Mouse (Mus musculus) midbrain, embryonic 15.5 days (tissue): ENCODE results near the gene Chst11. TPM values are rescaled to one million over a fixed set of nuclear protein-coding genes. Genes with fewer than 3 reads are reported as not detected.
"Not testable (repeated sequence)": the region's sequence is repeated elsewhere in the genome, so short reads cannot be mapped to it uniquely, and the experiment has no call there.

Experiments
- ATAC-seq: fragments of 200-750 bp; cut with Nextera tagmentation; replicated peaks from 2 replicates; pipeline ENCODE4 v1.8.0; 2017; ENCODE audit warnings: moderate TSS enrichment
- H3K27ac ChIP-seq: fragments of 300-500 bp; sonication (generic); 2 replicates; pipeline ENCODE4 v1.5.1; 2015; ENCODE audit warnings: mild to moderate bottlenecking, inconsistent platforms
- H3K27me3 ChIP-seq: fragments of 300-500 bp; sonication (generic); replicated peaks from 2 replicates; pipeline ENCODE4 v1.6.1; 2015; ENCODE audit warnings: inconsistent platforms
- H3K36me3 ChIP-seq: fragments of 300-500 bp; sonication (generic); replicated peaks from 2 replicates; pipeline ENCODE4 v1.6.1; 2015; ENCODE audit warnings: inconsistent platforms
- H3K4me1 ChIP-seq: fragments of 300-500 bp; sonication (generic); 2 replicates; pipeline ENCODE4 v1.6.1; 2015; ENCODE audit warnings: inconsistent platforms
- H3K4me2 ChIP-seq: fragments of 300-500 bp; sonication (generic); 2 replicates; pipeline ENCODE4 v1.6.1; 2015; ENCODE audit warnings: inconsistent platforms, mild to moderate bottlenecking, moderate library complexity
- H3K4me3 ChIP-seq: fragments of 300-500 bp; sonication (generic); 2 replicates; pipeline ENCODE4 v1.5.1; 2015; ENCODE audit warnings: mild to moderate bottlenecking, inconsistent platforms
- H3K9ac ChIP-seq: fragments of 300-500 bp; sonication (generic); 2 replicates; pipeline ENCODE4 v1.6.1; 2015; ENCODE audit warnings: mild to moderate bottlenecking, inconsistent platforms
- H3K9me3 ChIP-seq: fragments of 300-500 bp; sonication (generic); 2 replicates; pipeline ENCODE4 v1.6.1; 2016; ENCODE audit warnings: inconsistent platforms
- WGBS: fragments of 180-500 bp; shearing (Covaris S2); methylation state at CpG from one replicate; pipeline ENCODE4 v1.1.7; 2015; ENCODE audit warnings: mixed read lengths; 5-methylcytosine and 5-hydroxymethylcytosine counted together
- polyA plus RNA-seq: library from polyadenylated mRNA; unstranded; fragments of >200 nt; fragmentation: Nextera tagmentation; extraction: Ambion mirVana; gene quantifications from 2 replicates; pipeline ENCODE4 v1.2.1, GENCODE M21; 2015

The Chst11 gene
- polyA plus RNA-seq, 1 experiment from 2014 or later: 4.1 TPM

DNA sequence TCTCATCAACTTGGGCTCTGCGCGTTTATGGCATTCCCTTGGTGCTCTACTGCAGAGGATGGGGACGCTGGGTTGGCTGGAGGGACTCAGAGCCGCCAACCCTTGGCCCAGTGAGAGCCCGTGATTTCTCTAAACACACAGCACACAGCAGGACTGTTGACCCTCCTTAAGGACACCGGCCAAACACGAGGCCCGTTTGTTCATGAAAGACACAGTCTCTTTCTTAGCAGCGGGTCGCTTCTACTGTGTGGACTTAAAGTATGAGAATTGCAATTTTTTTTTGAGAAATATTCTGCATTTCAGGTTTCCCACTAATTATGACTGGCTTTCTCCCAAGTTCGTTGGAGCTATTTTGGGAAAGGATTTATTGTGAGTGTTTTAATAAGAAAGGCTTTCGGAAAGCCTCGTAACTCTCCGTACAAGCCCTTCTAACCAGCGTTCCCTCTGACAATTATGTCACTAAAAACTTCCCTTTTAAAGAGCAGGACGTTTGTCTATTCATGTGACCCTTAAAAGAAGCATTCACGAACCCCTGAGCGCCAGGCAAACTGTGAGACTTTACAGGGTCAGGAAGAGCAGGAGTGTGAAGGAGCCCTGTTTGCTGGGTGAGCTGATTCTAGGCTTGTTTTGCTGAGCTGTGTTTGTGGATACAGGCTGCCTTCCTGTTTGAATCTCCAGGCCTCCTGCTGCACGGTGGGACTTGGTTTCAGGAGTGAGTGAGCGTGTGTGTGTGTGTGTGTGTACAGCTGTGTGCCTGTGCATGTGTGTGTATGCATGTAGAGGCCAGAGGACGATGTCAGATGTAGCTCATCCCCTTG, 122.8 kb downstream of the Chst11 start:
- Histone ChIP-seq H3K27me3 (no peaks in the 10 kb centered on the region), H3K36me3 (no peaks in the 10 kb centered on the region), H3K4me3 (no peak overlapping the region), H3K9me3 (no peaks in the 10 kb centered on the region), H3K4me1 (peaks cover 51% of the 10 kb centered on the region), H3K9ac (no peak overlapping the region), H3K27ac (peak overlapping the region; percentile 7; the same call in 1 of the 2 replicates), H3K4me2 (no peak overlapping the region)
- ATAC-seq: no peak
- 44% methylated on average over 21 of the region's 21 CpGs for WGBS

DNA sequence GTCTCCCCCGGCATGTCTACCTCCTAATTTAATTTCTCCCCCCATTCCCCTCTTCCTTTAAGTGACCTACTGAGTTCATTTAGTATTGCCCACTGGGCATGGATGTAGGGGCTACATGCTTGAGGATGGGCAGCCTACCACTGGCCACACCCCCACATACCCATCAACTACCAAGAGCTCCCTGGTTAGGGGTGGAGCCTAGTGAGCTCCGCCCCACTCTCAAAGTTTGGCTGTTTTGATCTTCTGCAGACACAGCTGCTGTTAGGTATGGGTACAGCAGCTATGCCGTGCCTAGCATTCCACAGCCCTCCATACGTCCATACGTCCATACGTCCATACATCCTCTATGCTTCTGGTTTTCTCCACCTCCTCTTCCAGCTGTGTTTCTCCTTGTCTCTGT, 123.6 kb downstream of the Chst11 start:
- H3K4me1 ChIP-seq: peaks cover 45% of the 10 kb centered on the region
- H3K36me3 ChIP-seq: no peaks in the 10 kb centered on the region
- no peak overlapping the region for H3K4me2 ChIP-seq
- no peak for ATAC-seq
- 94% methylated on average over 6 of the region's 6 CpGs for WGBS
- no peak overlapping the region for H3K9ac ChIP-seq
- no peaks in the 10 kb centered on the region for H3K9me3 ChIP-seq
- no peak overlapping the region for H3K4me3 ChIP-seq
- 0 out of 2 replicates have a peak overlapping the region, but pooled peaks have one; percentile 7 for H3K27ac ChIP-seq
- no peaks in the 10 kb centered on the region for H3K27me3 ChIP-seq

- H3K4me3 ChIP-seq: no peak overlapping the region
- no peaks in the 10 kb centered on the region for H3K9me3 ChIP-seq
- WGBS: 82% methylated on average over 6 of the region's 6 CpGs
- H3K9ac ChIP-seq: no peak overlapping the region
- ATAC-seq: no peak
- H3K36me3 ChIP-seq: no peaks in the 10 kb centered on the region
- H3K27me3 ChIP-seq: no peaks in the 10 kb centered on the region
- H3K27ac ChIP-seq: no peak overlapping the region
- H3K4me1 ChIP-seq: peaks cover 26% of the 10 kb centered on the region
- H3K4me2 ChIP-seq: no peak overlapping the region
Observed at GRCm38 (mm10) chr10:83111046-83111445, 125.7 kb downstream of the Chst11 start.

GRCm38 (mm10) chr10:83112345-83112744, 127.0 kb downstream of the Chst11 start:
- 58% methylated on average over 4 of the region's 4 CpGs for WGBS
- ATAC-seq: no peak
- no peak overlapping the region for H3K27ac ChIP-seq

DNA sequence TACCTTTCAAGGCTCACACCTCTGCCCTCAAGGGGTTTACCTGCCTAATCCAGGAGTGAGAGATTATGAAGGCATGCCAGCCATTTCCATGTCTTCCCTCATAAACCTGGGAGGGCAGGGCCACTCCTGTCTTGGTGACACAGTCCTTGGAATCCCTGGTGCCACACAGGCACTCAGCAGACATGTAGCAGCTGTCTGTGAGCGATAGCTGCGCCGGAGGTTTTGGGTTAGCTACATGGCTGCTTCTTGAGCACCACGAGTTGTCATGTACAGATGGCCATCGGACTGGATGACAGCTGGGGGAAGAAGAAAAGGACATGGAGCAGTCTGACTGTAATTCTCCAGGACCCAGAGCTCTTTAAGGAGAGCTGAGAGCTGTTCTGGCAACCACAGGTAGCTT, 129.3 kb downstream of the Chst11 start:
- ATAC-seq: no peak
- peaks cover 35% of the 10 kb centered on the region for H3K4me1 ChIP-seq
- no peaks in the 10 kb centered on the region for H3K27me3 ChIP-seq
- no peaks in the 10 kb centered on the region for H3K9me3 ChIP-seq
- no peak overlapping the region for H3K4me2 ChIP-seq
- H3K4me3 ChIP-seq: no peak overlapping the region
- no peak overlapping the region for H3K9ac ChIP-seq
- WGBS: 92% methylated on average over 5 of the region's 5 CpGs
- no peaks in the 10 kb centered on the region for H3K36me3 ChIP-seq
- no peak overlapping the region for H3K27ac ChIP-seq

More at GRCm38 (mm10) chr10:83112345-83112744, 127.0 kb downstream of the Chst11 start:
- no peak overlapping the region for H3K4me3 ChIP-seq
- H3K4me2 ChIP-seq: no peak overlapping the region
- H3K27me3 ChIP-seq: no peaks in the 10 kb centered on the region
- H3K9me3 ChIP-seq: no peaks in the 10 kb centered on the region
- peaks cover 26% of the 10 kb centered on the region for H3K4me1 ChIP-seq
- no peaks in the 10 kb centered on the region for H3K36me3 ChIP-seq
- H3K9ac ChIP-seq: no peak overlapping the region

- 16% methylated on average over 11 of the region's 11 CpGs for WGBS
- Histone ChIP-seq H3K36me3 (no peaks in the 10 kb centered on the region), H3K4me1 (peaks cover 37% of the 10 kb centered on the region), H3K9me3 (no peaks in the 10 kb centered on the region), H3K9ac (no peak overlapping the region), H3K4me3 (no peak overlapping the region), H3K4me2 (no peak overlapping the region), H3K27me3 (no peaks in the 10 kb centered on the region), H3K27ac (peak overlapping the region; percentile 54)
- peak; percentile 25; the same call in 1 of the 2 replicates for ATAC-seq
Observed at GRCm38 (mm10) chr10:83116889-83117288, 131.6 kb downstream of the Chst11 start.

DNA sequence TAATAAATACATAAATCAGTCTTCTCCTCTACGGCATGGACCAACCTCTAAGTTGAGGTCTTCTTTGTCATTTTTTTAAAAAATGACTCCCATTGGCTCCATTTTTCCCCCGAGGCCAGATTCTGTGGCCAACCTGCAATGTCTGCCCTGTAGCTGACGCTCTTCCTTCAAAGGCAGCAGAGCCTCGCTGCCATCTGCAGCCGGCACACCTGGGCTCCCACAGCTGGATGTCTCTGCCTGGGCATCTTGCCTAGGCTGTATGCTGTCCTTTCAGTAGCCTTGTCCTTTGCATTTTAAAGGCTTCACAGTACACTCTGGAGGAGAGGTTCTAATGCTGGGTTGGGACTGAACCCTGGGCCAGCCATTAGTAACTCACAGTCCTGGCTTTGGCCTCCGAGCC, 132.6 kb downstream of the Chst11 start:
- no peak for ATAC-seq
- no peaks in the 10 kb centered on the region for H3K9me3 ChIP-seq
- no peak overlapping the region for H3K9ac ChIP-seq
- 0 out of 2 replicates have a peak overlapping the region, but pooled peaks have one; percentile 26 for H3K27ac ChIP-seq
- WGBS: 74% methylated on average over 6 of the region's 6 CpGs
- peaks cover 37% of the 10 kb centered on the region for H3K4me1 ChIP-seq
- H3K36me3 ChIP-seq: no peaks in the 10 kb centered on the region
- no peak overlapping the region for H3K4me3 ChIP-seq
- H3K4me2 ChIP-seq: no peak overlapping the region
- H3K27me3 ChIP-seq: no peaks in the 10 kb centered on the region

DNA sequence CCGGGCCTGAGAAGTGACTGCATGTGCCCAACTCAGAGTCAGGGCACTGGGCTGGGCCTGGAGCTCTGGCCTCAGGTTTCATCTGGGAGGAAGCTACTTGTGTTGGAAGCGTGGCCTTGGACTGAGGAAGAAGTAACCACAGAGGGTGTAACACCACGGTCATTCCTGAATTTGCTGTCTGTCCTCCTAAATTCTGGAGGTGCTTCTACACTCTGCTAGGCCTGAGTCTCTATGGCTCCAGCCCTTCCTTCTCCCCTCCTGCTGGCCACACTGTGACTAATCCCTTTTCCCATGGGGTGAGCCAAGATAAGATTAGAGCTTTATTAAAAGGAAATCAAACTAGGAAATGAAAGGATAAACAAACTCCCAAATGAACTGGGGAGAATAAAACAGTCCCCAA, 133.3 kb downstream of the Chst11 start:
- Histone ChIP-seq H3K4me2 (no peak overlapping the region), H3K9me3 (no peaks in the 10 kb centered on the region)

DNA sequence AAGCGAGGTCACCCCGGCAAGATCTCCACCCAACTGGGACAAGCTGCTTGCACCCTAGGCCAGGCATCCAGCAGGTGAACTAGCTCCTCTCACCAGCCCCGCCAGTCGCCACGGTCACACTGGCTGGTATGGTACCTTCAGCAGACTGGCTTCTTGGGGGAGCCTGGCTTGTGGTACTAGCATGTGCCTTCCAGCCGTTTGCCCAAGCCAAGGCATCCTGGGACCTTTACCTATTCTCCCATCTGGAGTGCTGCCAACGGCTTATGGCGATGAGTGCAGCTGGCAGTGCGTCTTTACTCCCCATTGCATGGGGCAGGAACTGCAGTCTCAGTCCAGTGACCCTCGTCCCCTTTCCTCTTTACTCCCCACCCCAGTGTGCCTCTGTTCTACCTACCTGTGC, 133.7 kb downstream of the Chst11 start:
- H3K36me3 ChIP-seq: no peaks in the 10 kb centered on the region
- ATAC-seq: no peak; the same call in 1 of the 2 replicates
- H3K9me3 ChIP-seq: no peaks in the 10 kb centered on the region
- no peak overlapping the region for H3K4me2 ChIP-seq
- 49% methylated on average over 10 of the region's 10 CpGs for WGBS
- H3K9ac ChIP-seq: no peak overlapping the region
- H3K4me3 ChIP-seq: no peak overlapping the region
- H3K4me1 ChIP-seq: peaks cover 37% of the 10 kb centered on the region
- H3K27ac ChIP-seq: no peak overlapping the region
- no peaks in the 10 kb centered on the region for H3K27me3 ChIP-seq

More for the DNA sequence above, 133.3 kb downstream of the Chst11 start:
- peaks cover 37% of the 10 kb centered on the region for H3K4me1 ChIP-seq
- H3K4me3 ChIP-seq: no peak overlapping the region
- H3K9ac ChIP-seq: no peak overlapping the region
- H3K36me3 ChIP-seq: no peaks in the 10 kb centered on the region
- 54% methylated on average over 3 of the region's 3 CpGs for WGBS
- no peak overlapping the region for H3K27ac ChIP-seq
- no peak for ATAC-seq
- H3K27me3 ChIP-seq: no peaks in the 10 kb centered on the region

DNA sequence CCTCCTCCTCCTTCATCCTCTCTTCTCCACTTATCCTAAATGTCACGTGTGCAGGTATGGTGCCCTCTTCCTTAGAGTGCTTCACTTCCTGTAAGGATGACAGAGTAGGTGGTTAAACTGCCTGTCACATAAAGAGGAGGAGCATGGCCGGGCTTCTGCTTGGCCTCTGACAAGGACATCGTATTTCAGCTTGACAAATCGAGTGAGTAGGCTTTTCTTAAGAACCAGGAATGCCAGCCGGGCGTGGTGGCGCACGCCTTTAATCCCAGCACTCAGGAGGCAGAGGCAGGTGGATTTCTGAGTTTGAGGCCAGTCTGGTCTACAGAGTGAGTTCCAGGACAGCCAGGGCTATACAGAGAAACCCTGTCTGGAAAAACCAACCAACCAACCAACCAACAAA, 134.2 kb downstream of the Chst11 start:
- not testable (repeated sequence) for H3K27ac ChIP-seq, H3K36me3 ChIP-seq, H3K27me3 ChIP-seq, H3K4me2 ChIP-seq, H3K9me3 ChIP-seq, H3K9ac ChIP-seq, ATAC-seq, H3K4me3 ChIP-seq
- peaks cover 37% of the 10 kb centered on the region for H3K4me1 ChIP-seq
- 88% methylated on average over 8 of the region's 8 CpGs for WGBS

- Histone ChIP-seq H3K4me1 (peaks cover 37% of the 10 kb centered on the region), H3K4me3 (no peak overlapping the region), H3K27ac (no peak overlapping the region), H3K4me2 (no peak overlapping the region), H3K9ac (no peak overlapping the region), H3K9me3 (no peaks in the 10 kb centered on the region), H3K36me3 (no peaks in the 10 kb centered on the region), H3K27me3 (no peaks in the 10 kb centered on the region)
- 79% methylated on average over 9 of the region's 9 CpGs for WGBS
- no peak for ATAC-seq
Observed at GRCm38 (mm10) chr10:83119909-83120308, 134.6 kb downstream of the Chst11 start.

DNA sequence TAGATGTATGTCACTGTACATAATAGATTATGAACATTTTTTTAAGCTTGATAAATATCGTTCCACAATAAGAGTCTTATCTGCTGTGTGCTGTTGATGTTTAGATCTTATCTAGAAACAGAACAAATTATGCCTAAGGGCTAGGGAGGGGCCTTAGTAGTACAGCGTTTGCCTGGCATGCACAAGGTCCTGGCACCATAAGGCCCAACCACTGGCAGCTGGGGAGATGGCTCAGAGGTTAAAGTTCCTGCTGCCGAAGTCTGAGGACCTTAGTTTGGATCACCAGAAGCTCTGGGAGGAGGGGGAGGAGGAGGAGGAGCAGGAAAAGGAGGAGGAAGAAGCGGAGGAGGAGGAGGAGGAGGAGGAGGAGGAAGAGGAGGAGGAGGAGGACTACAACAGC, 135.6 kb downstream of the Chst11 start:
- Histone ChIP-seq H3K27me3 (no peaks in the 10 kb centered on the region), H3K4me1 (peaks cover 37% of the 10 kb centered on the region), H3K27ac (no peak overlapping the region), H3K36me3 (no peaks in the 10 kb centered on the region), H3K4me3 (no peak overlapping the region), H3K9me3 (no peaks in the 10 kb centered on the region), H3K9ac (no peak overlapping the region), H3K4me2 (no peak overlapping the region)
- WGBS: 88% methylated on average over 3 of the region's 4 CpGs
- ATAC-seq: no peak

DNA sequence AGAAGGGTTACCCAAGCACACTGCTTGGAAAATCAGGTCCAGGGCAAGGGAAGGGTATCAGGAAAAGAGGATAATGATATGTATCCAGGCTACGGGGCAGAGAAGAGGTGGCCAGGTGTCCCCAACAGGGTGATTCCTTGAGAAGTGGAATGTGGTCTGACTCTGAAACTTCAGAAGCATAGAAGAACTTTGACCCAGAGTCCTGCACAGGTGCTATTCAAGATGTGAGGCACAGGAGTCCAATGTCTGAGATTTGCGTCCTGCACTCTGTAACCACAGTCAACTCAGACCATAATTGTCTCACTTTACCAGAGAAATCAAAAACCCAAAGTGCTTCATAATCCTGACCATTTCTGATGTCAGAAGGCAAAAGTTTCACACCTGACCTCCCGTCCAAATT, 139.3 kb downstream of the Chst11 start:
- ATAC-seq: no peak
- Histone ChIP-seq H3K9ac (no peak overlapping the region), H3K27ac (no peak overlapping the region), H3K27me3 (no peaks in the 10 kb centered on the region), H3K4me2 (no peak overlapping the region), H3K4me1 (peaks cover 17% of the 10 kb centered on the region), H3K9me3 (no peaks in the 10 kb centered on the region), H3K4me3 (no peak overlapping the region), H3K36me3 (no peaks in the 10 kb centered on the region)
- WGBS: 95% methylated on average over 3 of the region's 3 CpGs
